Mouse (Mus musculus): Measurements from ENCODE around the gene Hist1h4i. TPM values are rescaled to one million over a fixed set of nuclear protein-coding genes. Genes with fewer than 3 reads are reported as not detected.

Gene Hist1h4i
- total RNA-seq, 1 experiment from 2014 or later: 97.8 TPM

Small RNA genes lying within 50 kb of the gene (microRNA-seq; reads per million reads assigned to microRNA genes)
- 0 reads per million in 2 experiments for gene Gm26300
- 0 reads per million in 2 experiments for gene Gm44390
- gene Gm44486: 0 reads per million in 2 experiments

Other genes with a start within 250 kb of the Hist1h4i start
- gene Hist1h2bq, start 231.2 kb downstream of the Hist1h4i start, total RNA-seq (2021): 40.4 and 87.7 TPM in 2 replicates
- 56.7 and 173 TPM in 2 replicates for gene Hist1h2ao, start 230.9 kb downstream of the Hist1h4i start, total RNA-seq (2021)
- gene Hist1h4m, start 229.6 kb downstream of the Hist1h4i start, total RNA-seq (2021): 279 and 356 TPM in 2 replicates
- 43.4 and 51.9 TPM in 2 replicates for gene Hist1h4n, start 209.2 kb downstream of the Hist1h4i start, total RNA-seq (2021)
- gene Hist1h2ap, start 207.9 kb downstream of the Hist1h4i start, total RNA-seq (2021): 4.5 and 108 TPM in 2 replicates
- gene Hist1h2br, start 207.6 kb downstream of the Hist1h4i start, total RNA-seq (2021): 39.7 and 86.5 TPM in 2 replicates
- gene Zfp184, start 96.3 kb downstream of the Hist1h4i start, total RNA-seq (2021): 2.0 and 2.1 TPM in 2 replicates
- not detected in 2 replicates for gene Pom121l2, start 60.2 kb downstream of the Hist1h4i start, total RNA-seq (2021)
- gene Prss16, start 31.6 kb downstream of the Hist1h4i start, total RNA-seq (2021): not detected in 2 replicates
- 30.0 and 61.8 TPM in 2 replicates for gene Hist1h2ah, start 5.8 kb downstream of the Hist1h4i start, total RNA-seq (2021)
- 121 and 135 TPM in 2 replicates for gene Hist1h2bk, start 5.5 kb downstream of the Hist1h4i start, total RNA-seq (2021)
- 50.6 and 64.7 TPM in 2 replicates for gene Hist1h2ag, start 1.6 kb upstream of the Hist1h4i start, total RNA-seq (2021)
- 57.9 and 61.1 TPM in 2 replicates for gene Hist1h2bj, start 1.9 kb upstream of the Hist1h4i start, total RNA-seq (2021)
- gene Vmn1r188, start 43.1 kb upstream of the Hist1h4i start, total RNA-seq (2021): not detected in 2 replicates
- not detected in 2 replicates for gene Vmn1r189, start 64.5 kb upstream of the Hist1h4i start, total RNA-seq (2021)
- gene Vmn1r191, start 142.6 kb upstream of the Hist1h4i start, total RNA-seq (2021): not detected in 2 replicates
- not detected in 2 replicates for gene Vmn1r192, start 149.8 kb upstream of the Hist1h4i start, total RNA-seq (2021)
- gene Vmn1r193, start 181.8 kb upstream of the Hist1h4i start, total RNA-seq (2021): not detected in 2 replicates
- not detected in 2 replicates for gene Vmn1r194, start 202.9 kb upstream of the Hist1h4i start, total RNA-seq (2021)
- not detected in 2 replicates for gene Vmn1r195, start 229.2 kb upstream of the Hist1h4i start, total RNA-seq (2021)
- not detected in 2 replicates for gene Vmn1r196, start 248.6 kb upstream of the Hist1h4i start, total RNA-seq (2021)